Mouse (Mus musculus) hindbrain, embryonic 16.5 days (tissue): Measurements from ENCODE around the gene Srpk2. TPM values are rescaled to one million over a fixed set of nuclear protein-coding genes. Genes with fewer than 3 reads are reported as not detected.

Source experiments
- ATAC-seq: fragments of 200-750 bp; cut with Nextera tagmentation; 2 replicates; pipeline ENCODE4 v1.8.0; 2017; ENCODE audit warnings: moderate TSS enrichment, moderate library complexity
- H3K27ac ChIP-seq: fragments of 300-500 bp; sonication (generic); 2 replicates; pipeline ENCODE4 v1.5.1; 2014; ENCODE audit warnings: low read depth, mild to moderate bottlenecking, control low read depth, low read length, moderate library complexity
- H3K27me3 ChIP-seq: fragments of 300-500 bp; sonication (generic); replicated peaks from 2 replicates; pipeline ENCODE4 v1.6.1; 2014; ENCODE audit warnings: low read length; ENCODE audit not compliant: control insufficient read depth, insufficient read depth
- H3K36me3 ChIP-seq: fragments of 300-500 bp; sonication (generic); 2 replicates; pipeline ENCODE4 v1.6.1; 2014; ENCODE audit warnings: mild to moderate bottlenecking, low read length, moderate library complexity, mixed read lengths; ENCODE audit not compliant: control insufficient read depth, insufficient read depth
- H3K4me1 ChIP-seq: fragments of 300-500 bp; sonication (generic); 2 replicates; pipeline ENCODE4 v1.6.1; 2014; ENCODE audit warnings: low read depth, low read length; ENCODE audit not compliant: control insufficient read depth, insufficient read depth
- H3K4me2 ChIP-seq: fragments of 300-500 bp; sonication (generic); 2 replicates; pipeline ENCODE4 v1.6.1; 2014; ENCODE audit warnings: mild to moderate bottlenecking, low read length, control low read depth, moderate library complexity
- H3K4me3 ChIP-seq: fragments of 300-500 bp; sonication (generic); 2 replicates; pipeline ENCODE4 v1.5.1; 2014; ENCODE audit warnings: mild to moderate bottlenecking, low read length, control low read depth, moderate library complexity
- H3K9ac ChIP-seq: fragments of 300-500 bp; sonication (generic); 2 replicates; pipeline ENCODE4 v1.6.1; 2014; ENCODE audit warnings: low read depth, mild to moderate bottlenecking, control low read depth, low read length, moderate library complexity
- H3K9me3 ChIP-seq: fragments of 300-500 bp; sonication (generic); 2 replicates; pipeline ENCODE4 v1.6.1; 2014; ENCODE audit warnings: mild to moderate bottlenecking, low read length, moderate library complexity; ENCODE audit not compliant: control insufficient read depth
- WGBS: fragments of 180-500 bp; shearing (Covaris S2); extraction: QIAGEN DNeasy Blood & Tissue Kit; methylation state at CpG from one replicate; pipeline ENCODE4 v1.1.7; 2014; 5-methylcytosine and 5-hydroxymethylcytosine counted together
- polyA plus RNA-seq: library from polyadenylated mRNA; unstranded; fragments of >200 nt; fragmentation: Nextera tagmentation; extraction: Ambion mirVana; gene quantifications from 2 replicates; pipeline ENCODE4 v1.2.1, GENCODE M21; 2015

The Srpk2 gene
- polyA plus RNA-seq, 1 experiment from 2014 or later, result 108 TPM

- no peak overlapping the region for H3K4me3 ChIP-seq
- 82% methylated on average over 10 of the region's 10 CpGs for WGBS
- H3K9ac ChIP-seq, result no peak overlapping the region
- no peak overlapping the region for H3K4me2 ChIP-seq
- no peak for ATAC-seq
- H3K36me3 ChIP-seq, result peaks cover 58% of the 10 kb centered on the region
- H3K27me3 ChIP-seq, result no peaks in the 10 kb centered on the region
- H3K27ac ChIP-seq, result no peak overlapping the region
- no peaks in the 10 kb centered on the region for H3K9me3 ChIP-seq
- H3K4me1 ChIP-seq, result no peaks in the 10 kb centered on the region
Measured at GRCm38 (mm10) chr5:23497920-23498319, 186.5 kb downstream of the Srpk2 start.

- ATAC-seq, result no peak
- Histone ChIP-seq H3K4me3 (no peak overlapping the region), H3K27me3 (no peaks in the 10 kb centered on the region), H3K9me3 (no peaks in the 10 kb centered on the region), H3K4me2 (no peak overlapping the region), H3K27ac (no peak overlapping the region), H3K36me3 (peaks cover 58% of the 10 kb centered on the region), H3K9ac (no peak overlapping the region), H3K4me1 (no peaks in the 10 kb centered on the region)
- 94% methylated on average over 5 of the region's 5 CpGs for WGBS
Measured at GRCm38 (mm10) chr5:23496933-23497332, 187.5 kb downstream of the Srpk2 start.

- Histone ChIP-seq H3K4me2 (no peak overlapping the region), H3K27ac (no peak overlapping the region), H3K27me3 (no peaks in the 10 kb centered on the region), H3K4me1 (no peaks in the 10 kb centered on the region), H3K36me3 (peaks cover 52% of the 10 kb centered on the region), H3K4me3 (no peak overlapping the region), H3K9me3 (no peaks in the 10 kb centered on the region), H3K9ac (no peak overlapping the region)
- no peak for ATAC-seq
- WGBS, result 89% methylated on average over 3 of the region's 3 CpGs
Measured at GRCm38 (mm10) chr5:23496396-23496795, 188.0 kb downstream of the Srpk2 start.

- no peak overlapping the region for H3K4me3 ChIP-seq
- no peak overlapping the region for H3K4me2 ChIP-seq
- no peak overlapping the region for H3K27ac ChIP-seq
- no peaks in the 10 kb centered on the region for H3K4me1 ChIP-seq
- no peaks in the 10 kb centered on the region for H3K9me3 ChIP-seq
- 43% methylated on average over 2 of the region's 2 CpGs for WGBS
- no peak overlapping the region for H3K9ac ChIP-seq
- peaks cover 52% of the 10 kb centered on the region for H3K36me3 ChIP-seq
- ATAC-seq, result peak; percentile 66; the same call in 1 of the 2 replicates
- no peaks in the 10 kb centered on the region for H3K27me3 ChIP-seq
Measured at GRCm38 (mm10) chr5:23490797-23491196, 193.6 kb downstream of the Srpk2 start.

- 85% methylated on average over 4 of the region's 4 CpGs for WGBS
- no peak overlapping the region for H3K4me2 ChIP-seq
- H3K9ac ChIP-seq, result no peak overlapping the region
- peak overlapping the region; percentile 23; the same call in 1 of the 2 replicates for H3K27ac ChIP-seq
- H3K9me3 ChIP-seq, result no peaks in the 10 kb centered on the region
- no peak for ATAC-seq
- H3K36me3 ChIP-seq, result peaks cover 52% of the 10 kb centered on the region
- no peaks in the 10 kb centered on the region for H3K27me3 ChIP-seq
- no peak overlapping the region for H3K4me3 ChIP-seq
- H3K4me1 ChIP-seq, result no peaks in the 10 kb centered on the region
Measured at GRCm38 (mm10) chr5:23489231-23489630, 195.2 kb downstream of the Srpk2 start.

GRCm38 (mm10) chr5:23483811-23484210 lies 200.6 kb downstream of the Srpk2 start:
- peaks cover 49% of the 10 kb centered on the region for H3K36me3 ChIP-seq
- 94% methylated on average over 7 of the region's 7 CpGs for WGBS

GRCm38 (mm10) chr5:23473098-23473873 lies 211.1 kb downstream of the Srpk2 start:
- WGBS, result 78% methylated on average over 6 of the region's 6 CpGs
- Histone ChIP-seq H3K36me3 (peaks cover 26% of the 10 kb centered on the region), H3K27me3 (no peaks in the 10 kb centered on the region), H3K4me1 (no peaks in the 10 kb centered on the region), H3K4me3 (no peak overlapping the region), H3K27ac (no peak overlapping the region), H3K4me2 (no peak overlapping the region), H3K9ac (no peak overlapping the region), H3K9me3 (no peaks in the 10 kb centered on the region)
- ATAC-seq, result no peak

More at GRCm38 (mm10) chr5:23483811-23484210, 200.6 kb downstream of the Srpk2 start:
- Histone ChIP-seq H3K9me3 (no peaks in the 10 kb centered on the region), H3K9ac (no peak overlapping the region), H3K4me3 (no peak overlapping the region), H3K4me1 (no peaks in the 10 kb centered on the region), H3K27me3 (no peaks in the 10 kb centered on the region), H3K4me2 (no peak overlapping the region), H3K27ac (no peak overlapping the region)
- no peak for ATAC-seq

GRCm38 (mm10) chr5:23466546-23466945 lies 217.9 kb downstream of the Srpk2 start:
- ATAC-seq, result no peak
- Histone ChIP-seq H3K4me3 (no peak overlapping the region), H3K4me2 (no peak overlapping the region), H3K9ac (no peak overlapping the region), H3K27me3 (no peaks in the 10 kb centered on the region), H3K27ac (no peak overlapping the region), H3K36me3 (peaks cover 16% of the 10 kb centered on the region), H3K4me1 (no peaks in the 10 kb centered on the region), H3K9me3 (no peaks in the 10 kb centered on the region)
- WGBS, result 93% methylated on average over 4 of the region's 4 CpGs

- Histone ChIP-seq H3K9me3 (no peaks in the 10 kb centered on the region), H3K4me3 (no peak overlapping the region), H3K27ac (no peak overlapping the region), H3K4me2 (no peak overlapping the region), H3K27me3 (no peaks in the 10 kb centered on the region), H3K4me1 (no peaks in the 10 kb centered on the region), H3K9ac (no peak overlapping the region), H3K36me3 (peaks cover 12% of the 10 kb centered on the region)
- WGBS, result 88% methylated on average over 8 of the region's 8 CpGs
- ATAC-seq, result no peak
Measured at GRCm38 (mm10) chr5:23464743-23465142, 219.7 kb downstream of the Srpk2 start.
